Mouse (Mus musculus) liver, embryonic 16.5 days (tissue): ENCODE measurements around the gene Hist1h2bc. TPM values are rescaled to one million over a fixed set of nuclear protein-coding genes. Genes with fewer than 3 reads are reported as not detected.
A peak's percentile ranks its signal among the peaks of the same experiment; 100 is the strongest.
"Not testable (repeated sequence)": the region's sequence is repeated elsewhere in the genome, so short reads cannot be mapped to it uniquely, and the experiment has no call there.

Experiments
- ATAC-seq: fragments of 200-750 bp; cut with Nextera tagmentation; 2 replicates; pipeline ENCODE4 v1.8.0; 2017; ENCODE audit warnings: low read depth, mild to moderate bottlenecking, moderate number of reproducible peaks, moderate library complexity
- H3K27ac ChIP-seq: fragments of 300-500 bp; sonication (generic); 2 replicates; pipeline ENCODE4 v1.5.1; 2014; ENCODE audit warnings: mild to moderate bottlenecking, low read length
- H3K27me3 ChIP-seq: fragments of 300-500 bp; sonication (generic); 2 replicates; pipeline ENCODE4 v1.6.1; 2014; ENCODE audit warnings: low read depth, low read length, mixed read lengths; ENCODE audit not compliant: control insufficient read depth, insufficient read depth
- H3K36me3 ChIP-seq: fragments of 300-500 bp; sonication (generic); 2 replicates; pipeline ENCODE4 v1.6.1; 2014; ENCODE audit warnings: mild to moderate bottlenecking; ENCODE audit not compliant: control insufficient read depth, insufficient read depth
- H3K4me1 ChIP-seq: fragments of 300-500 bp; sonication (generic); 2 replicates; pipeline ENCODE4 v1.6.1; 2014; ENCODE audit warnings: low read depth, low read length, mixed read lengths; ENCODE audit not compliant: control insufficient read depth
- H3K4me2 ChIP-seq: fragments of 300-500 bp; sonication (generic); 2 replicates; pipeline ENCODE4 v1.6.1; 2014; ENCODE audit warnings: low read depth, low read length, mixed read lengths
- H3K4me3 ChIP-seq: fragments of 300-500 bp; sonication (generic); 2 replicates; pipeline ENCODE4 v1.5.1; 2014; ENCODE audit warnings: low read depth, mild to moderate bottlenecking, low read length
- H3K9ac ChIP-seq: fragments of 300-500 bp; sonication (generic); 2 replicates; pipeline ENCODE4 v1.6.1; 2014; ENCODE audit warnings: low read depth, low read length
- H3K9me3 ChIP-seq: fragments of 300-500 bp; sonication (generic); replicated peaks from 2 replicates; pipeline ENCODE4 v1.6.1; 2016; ENCODE audit warnings: low read length; ENCODE audit not compliant: control insufficient read depth
- WGBS: fragments of 180-500 bp; shearing (Covaris S2); extraction: QIAGEN DNeasy Blood & Tissue Kit; methylation state at CpG from one replicate; pipeline ENCODE4 v1.1.7; 2014; ENCODE audit not compliant: insufficient replicate concordance; 5-methylcytosine and 5-hydroxymethylcytosine counted together
- polyA plus RNA-seq: library from polyadenylated mRNA; unstranded; fragments of >200 nt; fragmentation: Nextera tagmentation; extraction: Ambion mirVana; gene quantifications from 2 replicates; pipeline ENCODE4 v1.2.1, GENCODE M21; 2015

The Hist1h2bc gene
- polyA plus RNA-seq, 1 experiment from 2014 or later: 202 TPM

DNA sequence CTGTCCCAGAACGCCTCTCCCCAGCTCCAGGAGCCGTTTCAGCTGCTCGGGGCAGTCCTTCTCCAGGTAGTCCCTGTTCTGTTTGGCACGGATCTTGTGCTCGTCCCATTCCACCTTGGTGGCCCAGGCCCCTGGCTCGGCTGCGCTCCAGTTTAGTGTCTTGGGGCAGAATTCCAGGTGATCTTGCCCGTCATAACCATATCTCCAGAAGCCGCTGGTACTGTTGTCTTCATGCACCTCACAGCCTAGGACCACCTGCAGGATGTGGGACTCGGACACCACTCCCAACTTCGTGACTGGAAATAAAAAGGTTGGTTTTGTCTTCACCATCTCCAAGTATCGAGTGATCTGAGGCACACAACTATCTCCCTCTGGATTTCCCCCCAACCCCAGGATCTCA is 22.8 kb downstream of the Hist1h2bc start:
- H3K4me3 ChIP-seq: no peak overlapping the region
- H3K4me1 ChIP-seq: peaks cover 9% of the 10 kb centered on the region
- no peak overlapping the region for H3K27ac ChIP-seq
- no peak overlapping the region for H3K9ac ChIP-seq
- ATAC-seq: no peak
- no peaks in the 10 kb centered on the region for H3K36me3 ChIP-seq
- H3K4me2 ChIP-seq: no peak overlapping the region
- WGBS: 76% methylated on average over 12 of the region's 12 CpGs
- no peaks in the 10 kb centered on the region; the same call in 1 of the 2 replicates for H3K27me3 ChIP-seq
- no peaks in the 10 kb centered on the region for H3K9me3 ChIP-seq

DNA sequence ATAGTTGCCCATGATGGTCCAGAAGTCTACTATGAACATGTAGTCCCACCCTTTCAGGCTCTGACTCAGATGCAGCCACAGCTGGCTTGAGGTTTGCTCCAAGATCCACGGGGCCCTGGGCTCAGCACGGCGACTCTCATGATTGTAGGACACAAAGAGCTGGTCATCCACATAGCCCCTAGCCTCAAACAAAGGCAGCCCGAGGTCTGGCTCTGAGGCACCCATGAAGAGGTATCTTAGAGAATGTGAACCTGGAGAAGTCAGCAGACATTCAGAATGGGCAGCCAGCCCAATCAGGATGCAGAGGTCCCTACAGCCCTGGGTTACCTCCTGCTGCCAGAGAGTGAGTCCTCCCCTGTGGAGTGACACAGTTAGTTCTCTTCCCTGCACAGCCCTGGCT is 24.0 kb downstream of the Hist1h2bc start:
- 67% methylated on average over 4 of the region's 4 CpGs for WGBS
- peaks cover 9% of the 10 kb centered on the region for H3K4me1 ChIP-seq
- no peaks in the 10 kb centered on the region; the same call in 1 of the 2 replicates for H3K27me3 ChIP-seq
- no peak for ATAC-seq
- no peaks in the 10 kb centered on the region for H3K36me3 ChIP-seq
- H3K4me2 ChIP-seq: no peak overlapping the region
- H3K27ac ChIP-seq: no peak overlapping the region
- no peak overlapping the region for H3K4me3 ChIP-seq
- no peaks in the 10 kb centered on the region for H3K9me3 ChIP-seq
- no peak overlapping the region for H3K9ac ChIP-seq

DNA sequence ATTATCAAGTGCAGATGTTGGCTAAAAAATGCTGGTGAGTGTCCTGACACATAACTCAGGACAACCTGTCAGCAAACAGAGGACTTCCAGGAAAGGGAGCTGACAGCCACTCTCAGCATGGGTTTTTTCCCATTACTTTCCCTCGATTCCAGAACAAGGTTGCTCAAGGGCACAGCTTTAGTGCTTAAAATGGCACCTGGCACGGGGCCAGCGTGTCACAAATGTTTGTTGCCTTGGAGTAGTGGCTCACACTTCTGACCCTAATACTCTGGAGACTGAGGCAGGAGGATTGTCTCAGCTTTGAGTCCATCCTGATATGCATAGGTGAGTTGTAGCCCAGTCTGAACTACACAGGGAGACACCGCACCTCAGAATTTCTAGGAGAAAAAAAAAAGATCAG is 24.7 kb downstream of the Hist1h2bc start:
- Histone ChIP-seq H3K4me2 (no peak overlapping the region), H3K9me3 (no peaks in the 10 kb centered on the region), H3K9ac (no peak overlapping the region), H3K4me1 (peaks cover 9% of the 10 kb centered on the region), H3K27me3 (no peaks in the 10 kb centered on the region; the same call in 1 of the 2 replicates), H3K27ac (no peak overlapping the region), H3K4me3 (no peak overlapping the region), H3K36me3 (no peaks in the 10 kb centered on the region)
- whole genome bisulfite sequencing: 56% methylated on average over 4 of the region's 4 CpGs
- ATAC-seq: no peak

DNA sequence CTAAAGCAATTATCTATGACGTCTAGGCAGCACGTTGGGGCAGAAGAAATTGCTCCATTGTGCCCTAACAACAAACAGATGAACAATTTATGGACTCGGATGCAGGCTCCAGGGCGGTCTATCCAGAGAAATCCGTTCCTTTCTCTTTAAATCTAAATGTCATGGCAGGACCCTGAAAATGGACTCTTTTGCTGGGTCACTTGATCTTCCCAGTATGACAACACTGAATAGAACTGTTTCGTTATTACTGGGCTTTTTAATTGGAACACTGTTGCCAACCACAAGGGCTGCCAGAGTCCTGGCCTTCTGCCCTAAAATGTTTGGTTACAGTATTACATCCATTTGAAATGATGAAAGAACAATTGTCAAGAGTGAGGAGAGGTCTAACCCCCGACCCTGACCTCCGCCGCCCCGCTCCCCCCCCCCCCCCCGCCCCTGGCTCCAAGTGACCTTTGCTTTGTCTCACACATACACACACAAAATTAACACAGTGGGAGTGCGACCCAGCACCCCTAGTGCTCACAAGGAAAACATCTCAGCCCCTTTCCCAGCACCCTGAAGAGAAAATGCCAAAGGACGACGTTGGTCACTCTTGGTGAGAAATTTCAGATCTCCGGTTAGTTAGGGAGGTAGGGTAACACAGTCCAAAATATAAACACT is 25.8 kb downstream of the Hist1h2bc start:
- peak overlapping the region; percentile 50 for H3K4me2 ChIP-seq
- no peaks in the 10 kb centered on the region; the same call in 1 of the 2 replicates for H3K27me3 ChIP-seq
- WGBS: 31% methylated on average over 14 of the region's 15 CpGs
- H3K9me3 ChIP-seq: no peaks in the 10 kb centered on the region
- H3K4me1 ChIP-seq: peaks cover 9% of the 10 kb centered on the region
- H3K4me3 ChIP-seq: peak overlapping the region; percentile 54
- no peaks in the 10 kb centered on the region for H3K36me3 ChIP-seq
- ATAC-seq: peak; percentile 19
- peak overlapping the region; percentile 55 for H3K27ac ChIP-seq
- H3K9ac ChIP-seq: peak overlapping the region; percentile 52

DNA sequence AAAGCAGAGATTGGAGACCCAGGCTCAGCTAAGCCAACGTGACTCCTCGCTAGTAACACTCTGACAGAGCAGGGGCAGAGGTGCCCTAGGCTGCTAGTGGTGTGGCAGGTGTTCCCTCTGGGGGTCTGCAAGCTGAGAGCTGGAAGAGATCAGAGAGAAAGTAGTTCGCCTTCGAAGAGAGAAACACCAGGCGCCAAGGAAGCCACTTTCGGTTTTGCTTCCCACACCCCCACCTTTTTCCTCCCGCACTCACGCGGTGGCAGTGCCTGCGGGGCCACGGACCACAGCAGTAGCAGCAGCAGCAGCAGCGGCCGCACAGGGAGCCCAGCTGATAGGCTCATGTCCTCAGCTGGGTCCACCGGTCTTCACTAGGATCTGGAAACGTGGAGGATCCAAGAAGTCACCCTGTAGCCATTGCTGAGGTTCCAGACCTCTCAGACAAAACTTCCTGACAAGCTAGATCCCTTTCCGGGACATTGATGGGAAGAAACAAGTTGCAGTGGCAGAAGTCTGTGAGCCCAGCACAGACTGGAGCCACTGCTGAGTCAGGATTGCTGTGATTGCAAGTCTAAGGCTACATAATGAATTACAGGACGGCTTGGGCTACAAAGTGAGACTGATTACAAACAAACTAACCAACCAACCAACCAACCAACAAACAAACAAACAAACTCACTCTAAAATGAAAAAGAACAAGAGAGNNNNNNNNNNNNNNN is 26.5 kb downstream of the Hist1h2bc start, which contains the start of gene Hfe:
Gene Hfe (minus strand): TSS at position 481 of the 716 bp plus-strand sequence.
- Histone ChIP-seq H3K4me1 (peaks cover 9% of the 10 kb centered on the region), H3K9ac (peak within 1 kb of the TSS; percentile 52), H3K27ac (peak within 1 kb of the TSS; percentile 55), H3K27me3 (no peaks in the 10 kb centered on the region; the same call in 1 of the 2 replicates), H3K4me3 (peak within 1 kb of the TSS; percentile 54), H3K36me3 (no peaks in the 10 kb centered on the region), H3K9me3 (no peaks in the 10 kb centered on the region), H3K4me2 (peak within 1 kb of the TSS; percentile 50)
- peak; percentile 65 for ATAC-seq
- WGBS: 2% methylated on average over 17 of the region's 17 CpGs

DNA sequence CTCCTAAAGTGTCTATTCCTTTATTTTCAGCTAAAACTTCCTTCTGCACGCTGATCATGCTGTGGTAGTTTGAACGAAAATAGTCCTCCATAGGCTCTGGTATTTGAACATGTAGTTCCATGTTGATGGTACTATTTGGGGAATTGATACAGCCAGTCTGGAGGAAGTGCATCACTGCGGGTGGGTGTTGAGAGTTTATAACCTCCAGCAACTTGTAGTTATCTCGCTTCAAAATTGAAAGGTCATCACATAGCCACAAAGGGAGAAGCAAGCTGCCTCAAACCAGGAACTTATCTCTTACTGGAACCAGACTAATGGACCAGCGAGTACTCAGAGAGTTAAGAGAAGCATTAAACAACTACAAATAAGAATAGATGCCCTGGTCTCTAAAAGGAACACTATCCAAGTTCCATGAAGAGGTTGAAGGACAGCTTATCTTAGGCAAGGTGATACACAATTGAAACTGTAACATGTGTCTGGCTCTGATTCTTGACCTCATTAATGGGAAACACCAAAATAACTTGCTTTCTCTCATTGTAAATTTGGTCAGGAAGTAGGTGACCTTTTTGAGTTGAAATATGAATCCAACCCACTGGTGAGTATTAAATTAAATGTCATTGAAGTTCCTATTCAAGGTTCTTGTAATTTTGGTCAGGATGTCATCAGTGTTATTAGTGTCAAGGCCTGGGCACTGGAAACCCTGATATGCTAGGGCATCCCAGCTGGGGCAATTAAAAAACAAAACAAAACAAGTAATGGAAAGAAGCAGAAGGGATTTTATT is 32.5 kb downstream of the Hist1h2bc start:
- Histone ChIP-seq H3K27me3 (no peaks in the 10 kb centered on the region), H3K9ac (no peak overlapping the region), H3K36me3 (no peaks in the 10 kb centered on the region), H3K27ac (no peak overlapping the region), H3K9me3 (no peaks in the 10 kb centered on the region), H3K4me3 (no peak overlapping the region), H3K4me1 (peaks cover under 1% of the 10 kb centered on the region; the same call in 1 of the 2 replicates), H3K4me2 (no peak overlapping the region)
- no peak for ATAC-seq
- WGBS: 23% methylated on average over 5 of the region's 5 CpGs

DNA sequence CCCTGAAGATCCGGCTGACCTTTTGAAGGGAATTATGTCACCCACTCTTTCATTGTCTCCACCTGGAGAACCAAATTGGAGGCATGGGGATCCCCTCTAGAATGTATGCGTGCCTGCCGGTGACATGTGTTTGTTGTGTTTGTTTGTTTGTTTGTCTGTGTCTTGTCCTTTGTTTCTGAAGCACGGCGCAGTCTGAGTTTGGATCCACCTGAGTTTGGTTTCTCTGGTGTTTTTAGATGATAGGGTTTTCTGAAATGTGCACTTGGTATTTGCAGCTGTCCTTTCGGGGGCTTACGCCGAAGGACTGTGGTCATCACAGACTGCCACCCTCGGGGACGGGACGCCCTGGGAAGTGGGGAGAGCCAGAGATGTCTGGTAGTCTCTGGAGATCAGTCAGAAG is 33.2 kb downstream of the Hist1h2bc start:
- ATAC-seq: no peak
- H3K27ac ChIP-seq: no peak overlapping the region
- H3K9ac ChIP-seq: no peak overlapping the region
- H3K4me2 ChIP-seq: no peak overlapping the region
- H3K4me3 ChIP-seq: no peak overlapping the region
- no peaks in the 10 kb centered on the region for H3K9me3 ChIP-seq
- H3K36me3 ChIP-seq: no peaks in the 10 kb centered on the region
- no peaks in the 10 kb centered on the region for H3K27me3 ChIP-seq
- H3K4me1 ChIP-seq: no peaks in the 10 kb centered on the region
- WGBS: 46% methylated on average over 11 of the region's 11 CpGs

DNA sequence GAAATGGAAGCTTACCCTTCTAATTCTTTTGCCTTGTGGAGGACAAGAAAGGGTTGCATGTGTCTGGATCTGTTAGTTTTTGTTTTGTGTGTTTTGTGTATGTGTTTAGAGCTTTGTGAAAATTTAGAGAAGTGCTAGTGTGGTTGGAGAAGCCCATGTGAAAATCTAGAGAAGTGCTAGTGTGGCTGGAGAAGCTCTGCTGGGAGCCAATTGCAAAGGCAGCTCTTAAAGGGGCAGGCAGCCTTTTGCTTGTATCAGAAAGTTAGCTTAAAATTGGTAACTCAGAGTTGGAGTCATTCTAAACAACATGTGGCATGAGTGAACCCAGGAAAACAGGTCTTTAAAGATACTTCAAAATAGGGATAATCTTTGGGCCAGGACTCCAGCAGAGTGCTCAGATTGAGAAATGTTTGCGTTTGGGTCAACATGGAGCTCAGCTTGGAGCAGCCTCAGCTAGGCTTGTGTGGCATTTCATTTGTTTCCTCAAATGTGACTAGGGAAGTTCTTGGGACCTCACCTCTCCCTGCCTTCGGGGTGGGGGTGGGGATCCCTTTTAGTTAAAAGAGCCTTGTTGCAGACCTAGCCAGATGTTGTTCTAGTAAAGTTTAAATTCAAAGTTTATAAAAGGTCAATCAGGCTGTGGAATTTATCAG is 33.7 kb downstream of the Hist1h2bc start:
- H3K36me3 ChIP-seq, H3K27me3 ChIP-seq, ATAC-seq, H3K4me1 ChIP-seq, H3K9ac ChIP-seq, H3K4me3 ChIP-seq, H3K4me2 ChIP-seq, H3K9me3 ChIP-seq: not testable (repeated sequence)
- 9% methylated on average over 2 of the region's 2 CpGs for WGBS
- 0 out of 2 replicates have a peak overlapping the region, but pooled peaks have one; percentile 9 for H3K27ac ChIP-seq
